Mouse (Mus musculus) megakaryocyte, embryonic 14.5 days (primary cell): ENCODE results near the gene Sardh.

ENCODE experiments used
- FLI1 ChIP-seq: IDR thresholded peaks from 2 replicates; pipeline ENCODE4 v1.6.1; 2012; ENCODE audit warnings: low read length, inconsistent platforms, mixed read lengths
- GATA1 ChIP-seq: IDR thresholded peaks from 3 replicates; pipeline ENCODE4 v1.6.1; 2012; ENCODE audit warnings: mixed read lengths, low read length, inconsistent platforms, borderline replicate concordance

GRCm38 (mm10) chr2:27226572-27226971, 21.6 kb downstream of the Sardh start:
- no peak for TF ChIP-seq GATA1
- TF ChIP-seq FLI1 = no peak
